In the genomic region with DNA sequence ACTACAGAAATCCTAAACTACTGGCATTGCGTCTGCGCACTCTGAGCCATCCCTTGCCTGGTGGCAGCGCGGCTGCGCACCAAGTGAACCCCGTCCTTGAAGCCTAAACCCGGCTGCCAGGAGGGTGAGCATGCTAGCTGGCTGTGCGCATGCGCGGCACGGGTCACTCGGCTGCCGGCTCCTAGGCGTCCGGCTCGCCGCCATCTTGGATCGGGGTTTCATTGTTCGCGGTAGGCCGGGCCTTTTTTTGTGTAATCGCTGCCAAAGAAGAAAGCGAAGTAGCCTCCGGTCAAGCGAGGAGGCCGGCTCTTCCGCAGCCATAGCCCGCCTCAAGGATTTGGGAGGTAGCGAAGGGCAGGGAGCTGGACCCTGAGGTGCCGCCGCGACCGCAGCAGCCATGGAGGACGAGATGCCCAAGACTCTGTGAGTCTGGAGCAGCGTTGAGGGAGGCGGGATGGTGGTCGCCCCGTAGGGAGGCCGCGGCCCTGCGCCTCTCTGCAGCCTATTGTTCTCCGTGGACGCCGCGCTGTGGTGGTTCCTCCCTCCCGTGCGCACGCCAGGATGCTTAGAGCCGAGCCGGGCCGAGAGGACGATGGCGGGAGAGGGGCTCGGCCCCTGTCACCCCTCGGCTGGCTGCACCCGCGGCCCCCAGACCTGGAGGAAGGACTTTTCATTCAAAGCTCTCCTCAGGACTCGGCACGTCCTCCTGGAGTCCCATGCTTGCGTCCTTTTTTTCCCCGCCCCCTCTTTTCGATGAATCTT, we compare ENCODE assay signal across 8 mouse cellular contexts. TPM values are rescaled to one million over a fixed set of nuclear protein-coding genes. Genes with fewer than 3 reads are reported as not detected.
DNase-seq lines count a peak whose midpoint lies in the region; ATAC-seq lines count a peak whose summit lies in the region.

TSS of gene Tia1 (plus strand) at position 120 of the 762 bp plus-strand sequence.

- 0 out of 2 replicates have a peak, but pooled peaks cover 2% of the 10 kb centered on the region for H3K36me3 ChIP-seq in hindbrain, embryonic 15.5 days

- peak; percentile 98 for DNase-seq in T-cell, adult 2 months (ENCODE audit: low spot score)
- peak; percentile 97 to 99 for DNase-seq in cerebellum, postnatal 36 days
- peak; percentile 95 to 97 for DNase-seq in frontal cortex, postnatal 36 days (ENCODE audit: low spot score in 2 of 2)
- peak; percentile 95 for DNase-seq in left cerebral cortex, adult 11 months (ENCODE audit: low spot score)
- peak; percentile 98 to 99 for DNase-seq in lung, postnatal 4 days
- peak; percentile 95 for DNase-seq in retina, postnatal 7 days (ENCODE audit: low read depth, low spot score)
- peak; percentile 91 for DNase-seq in urinary bladder, adult 2 months (ENCODE audit: low spot score)

- H3K9ac ChIP-seq in hindbrain, embryonic 15.5 days, result peak within 1 kb of the TSS; percentile 96

- H3K4me1 ChIP-seq in hindbrain, embryonic 15.5 days (replicated peaks), result peaks cover 38% of the 10 kb centered on the region

- peak within 1 kb of the TSS; percentile 74 for H3K4me3 ChIP-seq in hindbrain, embryonic 15.5 days

- whole genome bisulfite sequencing in hindbrain, embryonic 15.5 days, result under 1% methylated on average over 60 of the region's 62 CpGs

- H3K27me3 ChIP-seq in hindbrain, embryonic 15.5 days, result no peaks in the 10 kb centered on the region

- peak; percentile 97 for ATAC-seq in hindbrain, embryonic 15.5 days (ENCODE audit: low FRiP score, low read depth)

- peak within 1 kb of the TSS; percentile 99 for H3K27ac ChIP-seq in hindbrain, embryonic 15.5 days (replicated peaks)

- peak within 1 kb of the TSS; percentile 82 for H3K4me2 ChIP-seq in hindbrain, embryonic 15.5 days

- no peaks in the 10 kb centered on the region for H3K9me3 ChIP-seq in hindbrain, embryonic 15.5 days

RNA-seq across cellular contexts. Expression of gene Tia1, which starts in this region (rescaled TPM):
- polyA plus RNA-seq in hindbrain, embryonic 15.5 days (2015; fragmentation: Nextera tagmentation; extraction: Ambion mirVana), result 275 and 283 TPM in 2 replicates
- polyA plus RNA-seq in urinary bladder, adult 2 months (2012; rRNA removed), result 55.8 and 74.2 TPM in 2 replicates

Comparison
In these comparisons a context has a peak if more than half of its experiments do, and no peak if none do; other contexts are left out.
1. Peak in every context shown above with its lines: DNase-seq, ATAC-seq, H3K4me3 ChIP-seq and H3K27ac ChIP-seq.